Mouse (Mus musculus): ENCODE data around the gene Ushbp1.

DNA sequence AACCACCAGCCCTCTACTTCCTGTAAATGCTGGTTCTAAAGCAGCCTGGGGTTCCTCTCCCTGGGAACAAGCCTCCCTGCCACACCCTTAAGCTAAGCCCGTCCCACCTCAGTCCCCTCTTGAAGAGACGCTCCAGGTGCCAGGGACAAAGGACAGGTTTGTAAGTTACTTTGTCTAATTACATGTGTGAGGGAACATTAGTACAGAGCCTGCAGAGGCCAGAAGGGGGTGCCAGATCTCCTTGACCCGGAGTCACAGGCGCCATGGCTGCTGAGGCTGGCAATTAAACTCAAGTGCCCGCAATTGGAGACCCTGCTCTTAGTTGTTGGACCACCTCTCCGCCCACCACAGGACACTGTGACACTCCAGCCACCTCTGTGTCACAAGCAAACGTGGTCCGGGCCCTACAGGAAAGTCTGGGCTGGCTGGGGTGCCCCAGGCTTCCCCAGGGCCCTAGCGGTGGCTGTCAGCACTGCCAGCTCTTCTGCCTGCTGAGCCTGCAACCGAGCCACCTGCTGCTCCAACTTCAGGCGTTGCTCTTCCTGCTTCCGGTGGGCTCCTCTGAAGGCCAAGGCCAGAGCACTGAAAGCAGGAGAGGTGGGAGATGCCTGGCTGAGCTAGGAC, 10.3 kb downstream of the Ushbp1 start:
- TF ChIP-seq POLR2A (IDR thresholded peaks at IDR 0.05; ENCODE audit: borderline replicate concordance, extremely low read depth, insufficient read depth, insufficient read length, poor library complexity, severe bottlenecking) (no peak), CTCF (IDR thresholded peaks at IDR 0.05; ENCODE audit: borderline replicate concordance, extremely low read depth, insufficient read depth, insufficient read length) (no peak)

Data from brain, embryonic 14.5 days (tissue).